ENCODE assay signal across 19 mouse cellular contexts in genomic region chr17:73400862-73401261, GRCm38 (mm10). TPM values are rescaled to one million over a fixed set of nuclear protein-coding genes. Genes with fewer than 3 reads are reported as not detected.
"Had no signal": no experiment of that assay in that cellular context is flagged by ENCODE, and none has a peak within 500 bp of the region (broad histone marks: within the 10 kb centered on the region; RNA-seq: fewer than 3 reads in every experiment).

TSS of gene Capn13 (minus strand) at chr17:73400866.

- H3K4me1 ChIP-seq: liver, embryonic 15.5 days; lung, embryonic 15.5 days; midbrain, embryonic 10.5 days; midbrain, embryonic 12.5 days; midbrain, embryonic 15.5 days; neural tube, embryonic 12.5 days; stomach, embryonic 15.5 days had no signal

- ATAC-seq: liver, postnatal 0 days; midbrain, embryonic 15.5 days had no signal

- H3K9ac ChIP-seq: liver, embryonic 15.5 days; liver, postnatal 0 days; lung, embryonic 15.5 days; midbrain, embryonic 12.5 days; midbrain, embryonic 15.5 days; neural tube, embryonic 12.5 days; stomach, embryonic 15.5 days had no signal

- H3K27me3 ChIP-seq: liver, embryonic 15.5 days; lung, embryonic 15.5 days; midbrain, embryonic 12.5 days; midbrain, embryonic 15.5 days; neural tube, embryonic 12.5 days; stomach, embryonic 15.5 days had no signal

- H3K4me3 ChIP-seq: liver, embryonic 15.5 days; lung, embryonic 15.5 days; midbrain, embryonic 10.5 days; midbrain, embryonic 12.5 days; midbrain, embryonic 15.5 days; neural tube, embryonic 12.5 days; stomach, embryonic 15.5 days had no signal

- H3K27ac ChIP-seq: liver, embryonic 15.5 days; lung, embryonic 15.5 days; midbrain, embryonic 10.5 days; midbrain, embryonic 12.5 days; midbrain, embryonic 15.5 days; neural tube, embryonic 12.5 days; stomach, embryonic 15.5 days; stomach, postnatal 0 days had no signal

- H3K9me3 ChIP-seq: liver, embryonic 15.5 days; lung, embryonic 15.5 days; midbrain, embryonic 10.5 days; midbrain, embryonic 12.5 days; midbrain, embryonic 15.5 days; neural tube, embryonic 12.5 days; stomach, embryonic 15.5 days had no signal

- H3K4me2 ChIP-seq: liver, embryonic 15.5 days; lung, embryonic 15.5 days; midbrain, embryonic 12.5 days; midbrain, embryonic 15.5 days; neural tube, embryonic 12.5 days; stomach, embryonic 15.5 days had no signal

- H3K36me3 ChIP-seq: liver, embryonic 15.5 days; lung, embryonic 15.5 days; midbrain, embryonic 10.5 days; midbrain, embryonic 12.5 days; midbrain, embryonic 15.5 days; neural tube, embryonic 12.5 days; stomach, embryonic 15.5 days had no signal

- DNase-seq: liver, postnatal 0 days; lung, adult 2 months; lung, postnatal 10 days; lung, postnatal 4 days; right cerebral cortex, postnatal 14 days; thymus, adult 2 months; thymus, postnatal 25 days; thymus, postnatal 4 days had no signal

RNA-seq across cellular contexts. Expression of gene Capn13, which starts in this region (rescaled TPM):
- total RNA-seq: megakaryocyte-erythroid progenitor cell, adult 5-6 weeks; midbrain, postnatal 0 days had no signal
- polyA plus RNA-seq: liver, embryonic 15.5 days; liver, postnatal 0 days; lung, embryonic 15.5 days; midbrain, embryonic 10.5 days; midbrain, embryonic 15.5 days; neural tube, embryonic 12.5 days; spleen, adult 2 months had no signal
